Mouse (Mus musculus) megakaryocyte-erythroid progenitor cell, adult 5-6 weeks (primary cell): Measurements from ENCODE around the gene Galp. TPM values are rescaled to one million over a fixed set of nuclear protein-coding genes. Genes with fewer than 3 reads are reported as not detected.

Source experiments
- ATAC-seq: replicated peaks from 2 replicates; pipeline ENCODE4 v1.8.0; 2016; ENCODE audit warnings: mild to moderate bottlenecking, inconsistent platforms; ENCODE audit not compliant: severe bottlenecking, poor library complexity, low FRiP score, low TSS enrichment
- total RNA-seq, 2 experiments: library from RNA; stranded (forward) in 1 of 2; stranded (reverse) in 1 of 2; fragments of 200-1000, 215-1000 nt in 1 of 2; fragments of >200 nt in 1 of 2; fragmentation: Nextera tagmentation in 1 of 2; gene quantifications; 2 replicates each; pipeline ENCODE4 v1.2.3; 2014 to 2017

Gene Galp
- not detected in 2 replicates for total RNA-seq (2014; fragmentation: Nextera tagmentation)
- not detected in 2 replicates for total RNA-seq (2017)

DNA sequence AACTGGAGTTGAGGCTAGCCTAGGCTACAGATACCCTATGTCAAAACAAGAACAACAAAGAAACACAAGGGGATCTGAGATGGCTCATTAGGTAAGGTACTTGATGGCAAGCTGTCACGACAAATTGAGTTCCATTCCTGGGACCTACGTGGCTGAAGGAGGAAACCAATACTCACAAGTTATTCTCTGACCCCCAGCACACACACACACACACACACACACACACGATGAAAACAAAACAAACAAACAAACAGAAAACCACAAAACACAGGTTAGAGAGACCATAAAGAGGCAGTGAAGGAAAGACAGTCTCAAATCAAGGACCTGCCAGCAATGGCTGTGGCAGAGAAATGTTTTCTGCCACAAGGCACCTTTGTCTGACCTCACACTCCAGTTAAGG, at the start of gene Galp:
Gene Galp (plus strand): TSS at position 301 of the 400 bp plus-strand sequence.
- ATAC-seq, result no peak

DNA sequence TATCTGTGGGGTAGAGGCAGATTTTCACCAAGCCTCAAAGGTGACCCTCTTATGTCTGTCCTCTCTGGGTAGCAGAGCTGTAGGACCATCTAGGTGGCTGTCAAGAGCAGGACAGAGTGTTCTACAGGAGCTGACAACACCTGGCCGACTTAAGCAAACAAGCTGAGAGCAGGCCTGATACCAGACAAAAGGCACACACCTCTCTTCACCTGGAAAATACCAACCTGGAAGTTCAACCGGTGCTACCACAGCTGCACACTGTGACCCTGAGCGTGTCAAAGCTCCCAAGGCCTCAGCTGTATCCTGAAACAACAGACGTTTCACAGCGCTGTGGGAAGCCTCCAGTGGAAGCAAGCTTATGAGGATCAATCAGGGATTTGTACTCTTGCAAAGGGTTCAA, 49.2 kb upstream of the Galp start:
- ATAC-seq, result no peak

GRCm38 (mm10) chr7:6151266-6151665, 45.6 kb upstream of the Galp start:
- ATAC-seq, result no peak

DNA sequence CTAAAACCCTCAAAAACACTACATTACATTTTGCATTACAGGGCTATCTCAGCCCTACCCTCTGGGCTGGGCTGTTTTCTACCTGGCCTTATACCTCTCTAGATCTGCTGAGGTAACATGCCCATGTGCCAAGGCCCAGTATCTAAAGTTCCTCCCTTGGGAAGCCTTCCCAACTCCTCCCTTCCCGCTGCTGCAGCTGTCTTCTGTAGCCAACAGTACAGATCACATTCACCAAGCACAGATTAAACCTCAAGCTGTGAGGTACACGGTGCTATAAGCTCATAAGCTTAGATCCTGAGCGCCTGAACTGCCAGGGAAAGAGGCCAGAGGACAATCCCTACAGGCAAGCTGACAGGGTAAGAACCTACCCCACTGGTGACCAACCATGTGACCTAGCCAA, 44.9 kb upstream of the Galp start:
- no peak for ATAC-seq

GRCm38 (mm10) chr7:6153131-6153530, 43.8 kb upstream of the Galp start:
- ATAC-seq, result no peak

DNA sequence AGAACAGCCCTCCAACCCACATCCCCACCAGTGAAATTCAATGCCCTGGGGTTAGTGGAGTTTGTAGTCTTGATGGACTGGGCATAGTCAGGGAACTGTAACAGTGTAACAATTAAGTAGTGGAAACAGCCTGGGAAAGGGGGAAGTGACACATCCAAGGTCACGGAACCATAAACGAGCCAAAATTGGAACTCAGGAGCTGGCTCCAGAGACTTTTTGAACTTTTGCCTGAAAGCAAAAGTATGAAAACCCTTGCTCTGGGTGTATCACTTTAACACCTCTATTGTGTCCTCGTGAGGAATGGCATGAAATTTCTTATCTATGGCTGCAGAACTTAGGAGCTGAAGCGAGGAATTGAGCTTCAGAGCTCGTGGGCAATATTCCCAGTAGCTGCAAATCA, 42.7 kb upstream of the Galp start:
- no peak for ATAC-seq

DNA sequence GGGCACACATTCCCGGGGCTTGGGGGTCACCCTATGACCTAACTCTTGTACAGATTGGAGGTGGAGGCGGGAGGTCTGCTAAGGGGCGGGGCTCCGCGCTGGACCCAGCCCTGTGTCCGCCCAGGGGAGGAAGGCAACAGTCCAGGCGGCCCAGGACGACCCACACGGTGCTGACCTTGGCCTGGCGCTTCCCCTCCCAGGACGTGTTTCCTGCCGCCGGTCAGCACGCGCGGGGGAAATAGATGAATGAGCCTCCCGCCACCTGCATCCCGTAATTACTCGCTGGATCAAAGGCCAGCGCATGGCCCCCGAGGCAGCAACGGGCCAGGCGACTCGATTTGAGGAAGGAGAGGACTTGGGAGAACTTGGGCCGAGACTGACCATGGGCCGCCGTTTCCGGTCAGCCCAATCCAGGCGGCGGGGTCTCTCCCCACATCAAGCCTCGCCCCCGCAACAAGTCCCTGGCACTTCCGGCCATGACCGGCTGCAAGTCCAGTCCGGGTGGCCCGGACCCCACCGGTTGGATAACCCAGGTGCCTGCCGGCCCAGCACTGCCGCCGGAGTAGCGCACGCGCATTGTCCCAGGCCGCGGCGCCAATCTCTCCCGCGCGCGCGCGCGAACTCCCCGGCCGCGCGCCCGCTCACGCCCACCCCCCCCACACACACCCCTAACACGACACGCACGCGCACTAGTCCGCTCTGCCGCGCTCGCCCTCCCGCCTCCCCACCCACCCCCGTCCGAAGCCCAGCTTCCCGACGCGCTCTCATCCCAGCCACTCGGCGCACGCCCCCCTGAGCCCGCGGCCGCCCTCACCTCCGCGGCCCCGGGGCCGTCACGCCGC, 41.6 kb upstream of the Galp start:
- peak; percentile 35 for ATAC-seq

DNA sequence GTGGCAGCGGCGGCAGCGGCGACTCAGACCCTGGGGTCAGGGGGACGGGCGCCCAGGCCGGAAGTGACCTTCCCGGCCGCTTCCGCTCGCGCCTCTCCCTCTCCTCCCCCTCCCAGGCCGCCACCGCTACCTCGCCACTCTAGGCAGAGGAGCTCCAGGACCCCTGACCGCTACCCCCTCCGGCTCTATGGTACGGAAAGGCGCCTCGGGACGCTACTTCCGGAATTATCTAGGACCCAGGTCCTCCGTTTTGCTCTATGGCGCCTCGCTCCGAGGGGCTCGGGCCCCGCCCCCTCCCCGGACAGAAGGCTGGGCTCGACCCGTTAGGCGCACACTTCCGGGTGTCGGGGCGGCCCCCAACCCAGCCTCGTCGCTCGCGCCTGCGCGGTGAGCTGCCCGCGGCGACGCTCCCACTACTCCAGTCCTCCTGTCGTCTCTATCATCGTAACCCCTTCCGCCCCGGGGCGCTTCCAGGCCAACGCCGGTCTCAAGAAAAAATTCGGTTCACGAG, 40.9 kb upstream of the Galp start, which contains the start of gene Zfp787:
Gene Zfp787 (minus strand): TSS at position 97 of the 511 bp plus-strand sequence.
- peak; percentile 76 for ATAC-seq

- no peak for ATAC-seq
These were observed 39.9 kb upstream of the Galp start for GRCm38 (mm10) chr7:6156901-6157472.

DNA sequence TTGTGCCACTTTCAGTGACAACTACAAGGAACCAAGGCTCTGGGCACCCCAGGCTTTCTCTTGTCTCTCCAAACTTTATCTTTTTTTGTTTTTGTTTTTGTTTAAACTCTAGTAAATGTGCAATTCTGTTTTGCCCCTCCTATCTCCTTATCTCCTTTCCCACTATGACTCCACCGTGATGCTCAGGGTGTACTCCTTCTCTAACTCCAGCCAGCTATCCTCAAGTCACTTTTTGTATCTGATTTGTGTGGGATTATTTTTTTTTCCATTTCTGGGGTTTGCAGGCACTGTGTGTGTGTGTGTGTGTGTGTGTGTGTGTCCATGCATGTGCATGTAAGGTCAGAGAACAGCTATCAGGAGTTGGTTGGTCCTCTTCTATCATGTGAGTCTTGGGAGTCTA, 39.4 kb upstream of the Galp start:
- peak; percentile 12 for ATAC-seq

DNA sequence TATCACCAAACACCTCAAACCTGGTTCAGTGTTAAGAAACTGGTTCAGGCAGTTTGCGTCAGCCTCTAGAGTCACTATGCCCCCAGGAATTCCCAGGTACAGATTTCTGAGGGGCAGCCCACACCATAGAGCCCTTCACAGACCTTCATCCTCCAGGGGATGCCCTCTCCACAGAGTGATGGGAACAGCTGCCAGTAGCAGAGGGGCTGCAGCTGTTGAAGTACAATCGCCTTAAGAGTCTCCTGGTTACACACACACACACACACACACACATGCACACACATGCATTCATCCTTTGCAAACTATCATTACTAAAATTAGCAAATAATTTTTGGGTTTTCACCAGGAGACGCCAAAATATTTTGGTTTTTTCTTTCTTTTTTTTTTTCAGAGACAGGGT, 37.3 kb upstream of the Galp start:
- ATAC-seq, result no peak

GRCm38 (mm10) chr7:6161541-6161940, 35.3 kb upstream of the Galp start:
- ATAC-seq, result no peak

DNA sequence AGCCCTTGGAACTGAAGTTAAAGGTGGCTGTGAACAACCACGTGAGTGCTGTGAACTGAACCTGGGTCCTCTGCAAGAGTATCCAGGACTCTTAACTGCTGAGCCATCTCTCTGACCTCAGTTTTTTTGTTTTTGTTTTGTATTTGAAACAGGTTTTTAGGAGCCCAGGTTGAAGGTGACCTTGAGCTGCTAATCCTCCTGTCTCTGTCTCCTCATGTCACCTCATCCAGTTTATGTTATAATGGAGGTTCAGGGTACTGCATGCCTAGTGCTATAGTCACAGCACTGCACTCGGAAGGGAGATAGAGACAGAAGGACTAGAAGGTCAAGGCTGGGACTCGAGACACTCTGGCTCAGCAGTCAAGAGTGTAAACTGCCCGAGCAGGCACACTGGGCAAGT, 34.7 kb upstream of the Galp start:
- no peak for ATAC-seq

DNA sequence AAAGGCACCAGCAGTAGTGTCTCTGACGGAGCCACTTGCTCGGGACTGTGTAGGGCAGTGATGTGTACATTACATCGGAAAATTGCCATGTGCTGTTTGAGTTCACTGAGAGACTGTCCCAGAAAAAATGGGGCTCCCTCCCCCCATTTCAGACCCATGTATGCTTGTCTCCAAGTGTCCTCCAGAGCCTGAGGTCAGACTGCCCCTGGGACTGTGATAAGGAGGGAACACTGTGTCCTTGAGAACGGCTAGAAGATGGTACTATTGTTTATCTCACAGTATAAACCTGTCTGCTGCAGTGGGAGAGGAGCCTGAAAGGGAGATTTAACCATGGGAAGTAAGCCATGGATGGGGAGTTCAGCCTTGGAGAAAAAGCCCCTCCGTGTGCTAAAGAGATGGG, 32.2 kb upstream of the Galp start:
- ATAC-seq, result no peak

GRCm38 (mm10) chr7:6169403-6169802, 27.5 kb upstream of the Galp start:
- ATAC-seq, result no peak

DNA sequence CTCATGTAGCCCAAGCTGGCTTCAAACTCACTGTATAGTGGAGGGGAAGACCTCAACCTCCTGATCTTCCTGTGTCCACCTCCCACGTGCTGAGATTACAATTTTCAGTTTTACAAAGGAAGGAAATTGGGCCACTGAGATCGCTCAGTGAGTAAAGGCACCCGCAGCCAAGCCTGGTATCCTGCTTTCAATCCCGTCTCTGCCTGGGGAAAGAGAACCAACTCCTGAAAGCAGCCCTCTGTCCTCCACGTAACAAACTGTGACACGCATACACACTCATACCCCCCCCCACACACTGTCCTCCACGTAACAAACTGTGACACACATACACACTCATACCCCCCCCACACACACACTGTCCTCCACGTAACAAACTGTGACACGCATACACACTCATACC, 26.5 kb upstream of the Galp start:
- ATAC-seq, result no peak

DNA sequence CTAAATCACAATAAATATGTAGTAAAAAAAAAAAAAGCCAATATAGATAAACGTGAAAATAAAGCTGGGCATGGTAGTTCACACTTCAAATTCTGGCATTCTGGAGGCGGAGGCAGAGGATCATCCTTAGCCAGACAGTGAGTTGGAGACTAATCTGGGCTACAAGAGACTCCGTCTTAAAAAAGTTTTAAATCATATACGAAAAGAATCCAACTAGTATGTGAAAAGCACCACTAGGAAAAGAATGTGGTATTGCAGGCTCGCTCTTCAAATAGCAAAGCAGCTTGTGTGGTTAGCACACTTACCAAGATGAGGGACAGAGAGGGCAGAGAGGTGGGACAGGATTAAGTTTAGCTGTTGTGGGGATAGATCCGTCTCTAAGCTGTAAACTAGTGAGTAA, 26.0 kb upstream of the Galp start:
- ATAC-seq, result no peak

DNA sequence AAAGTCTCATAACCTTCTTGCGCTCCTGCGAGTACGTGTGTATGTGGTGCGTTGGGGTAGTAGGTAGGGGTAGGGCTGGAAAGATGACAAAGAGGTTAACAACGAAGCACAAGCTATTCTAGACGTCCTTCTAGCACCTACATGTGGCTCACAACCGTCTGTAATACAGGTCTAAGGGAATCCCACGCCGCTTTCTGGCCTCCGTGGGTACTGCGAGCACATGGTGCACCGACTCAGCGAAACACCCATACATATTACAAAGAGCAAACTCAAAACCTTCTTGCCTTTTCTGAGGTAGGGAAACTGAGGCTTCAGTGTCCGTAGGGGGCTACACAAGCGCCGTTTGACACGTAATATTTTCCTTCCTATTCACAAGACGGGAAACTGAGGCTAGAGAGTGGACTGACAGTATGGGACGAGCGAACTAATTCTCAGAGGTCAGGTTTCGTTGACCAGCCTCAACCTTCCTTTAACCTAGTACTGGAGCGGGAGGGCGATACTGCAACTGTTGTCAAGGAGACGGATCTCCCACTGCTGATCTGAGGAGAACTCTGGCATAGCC, 25.4 kb upstream of the Galp start:
- peak; percentile 69 for ATAC-seq

DNA sequence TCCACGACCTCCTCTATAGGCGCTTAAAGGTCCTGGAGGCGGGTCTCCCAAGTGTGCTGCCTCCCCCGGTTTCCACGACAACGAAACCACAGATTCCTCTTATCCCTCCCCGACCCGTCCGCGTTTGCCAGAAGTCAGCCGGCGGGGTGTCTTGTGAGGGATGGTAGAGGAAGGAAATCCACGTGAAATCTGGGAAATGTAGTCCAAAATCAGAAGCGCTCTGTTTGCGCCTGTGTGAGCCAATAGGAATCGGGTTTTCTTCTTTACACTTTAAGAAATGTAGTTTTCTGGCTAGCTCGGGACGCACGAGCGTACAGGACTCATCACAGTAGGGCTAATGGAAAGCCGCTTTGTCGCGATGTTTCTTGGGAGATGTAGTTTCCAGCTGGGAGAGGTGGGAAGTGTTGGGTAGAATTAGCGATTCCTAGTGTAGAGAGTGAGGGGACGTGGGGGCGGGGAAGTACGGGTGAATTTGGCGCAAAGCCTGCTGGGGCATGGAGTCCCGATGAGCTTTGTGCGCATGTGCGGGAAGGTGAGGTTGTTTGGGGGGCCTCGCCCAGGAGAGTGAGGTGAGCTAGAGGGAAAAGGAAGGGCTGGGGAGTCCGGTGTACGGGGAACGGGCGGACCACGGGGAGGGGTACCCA, 24.8 kb upstream of the Galp start, which contains the start of gene Zfp444:
Gene Zfp444 (plus strand): TSS at position 221 of the 644 bp plus-strand sequence.
- peak; percentile 77 for ATAC-seq

DNA sequence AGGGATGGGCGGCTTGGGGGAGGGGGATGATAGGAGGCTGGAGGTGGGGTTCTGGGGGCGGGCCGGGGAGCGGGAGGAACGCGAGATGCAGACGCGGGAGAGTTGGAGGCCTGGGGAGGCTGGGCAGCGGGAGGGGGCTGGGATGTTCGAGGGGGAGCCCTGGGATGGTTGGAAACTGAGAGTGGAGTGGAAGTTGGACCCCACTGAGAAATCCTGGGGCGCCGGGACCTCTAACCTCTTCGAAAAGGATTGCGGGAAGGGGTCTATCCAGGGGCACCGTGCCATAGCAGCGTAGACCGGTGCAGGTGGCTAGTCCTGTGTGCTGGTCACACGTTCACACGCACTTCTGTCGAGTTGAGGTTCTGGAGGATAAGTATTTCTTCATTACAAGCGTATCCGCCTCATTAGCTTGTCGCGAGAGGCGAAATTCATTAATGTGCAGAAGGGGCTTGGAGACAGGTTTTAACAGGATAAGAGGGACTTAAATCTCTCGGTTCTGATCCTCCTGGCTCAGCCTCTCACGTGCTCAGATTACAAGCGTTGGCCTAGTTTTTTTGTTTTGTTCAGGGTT, 24.1 kb upstream of the Galp start:
- peak; percentile 7; the same call in 1 of the 2 replicates for ATAC-seq
